7 mouse cellular contexts compared by ENCODE assay signal in genomic region chr1:34061078-34061477, GRCm38 (mm10).
DNase-seq lines count a peak whose midpoint lies in the region; ATAC-seq and TF ChIP-seq lines count a peak whose summit lies in the region.

No protein-coding gene starts in this region.

- H3K4me3 ChIP-seq in hindbrain, postnatal 0 days (ENCODE audit: low read length): no peak overlapping the region

- TF ChIP-seq CTCF in hindbrain, postnatal 0 days (IDR thresholded peaks at IDR 0.05; ENCODE audit: low read depth): peak; percentile 74

- H3K27ac ChIP-seq in hindbrain, postnatal 0 days: no peak overlapping the region

- 0 out of 2 replicates have a peak overlapping the region, but pooled peaks have one; percentile 29 for H3K4me2 ChIP-seq in hindbrain, postnatal 0 days (ENCODE audit: low read depth, low read length)

- H3K4me1 ChIP-seq in hindbrain, postnatal 0 days (ENCODE audit: insufficient read depth, low read length): peaks cover 10% of the 10 kb centered on the region

- peak; percentile 54 for DNase-seq in T-cell, adult 2 months (ENCODE audit: low spot score)
- DNase-seq in cerebellum, adult 9-11 months: peak; percentile 79
- peak; percentile 87 for DNase-seq in gastrocnemius, adult 18-20 months (ENCODE audit: low spot score)
- peak; percentile 72 for DNase-seq in hindbrain, postnatal 0 days (ENCODE audit: low spot score)
- DNase-seq in left cerebral cortex, adult 18-20 months (ENCODE audit: low spot score in 2 of 2): peak; percentile 68 to 77
- peak; percentile 61 for DNase-seq in right cerebral cortex, postnatal 14 days

- WGBS in hindbrain, postnatal 0 days: 21% methylated on average over 4 of the region's 4 CpGs

- H3K9me3 ChIP-seq in hindbrain, postnatal 0 days (ENCODE audit: low read length): no peaks in the 10 kb centered on the region

- no peaks in the 10 kb centered on the region for H3K27me3 ChIP-seq in hindbrain, postnatal 0 days (ENCODE audit: insufficient read depth, low read length)

- H3K9ac ChIP-seq in hindbrain, postnatal 0 days (replicated peaks; ENCODE audit: low read length): no peak overlapping the region

- H3K36me3 ChIP-seq in hindbrain, postnatal 0 days (ENCODE audit: insufficient read depth, low read length): no peaks in the 10 kb centered on the region

- ATAC-seq in hindbrain, postnatal 0 days: peak; percentile 76
- ATAC-seq in megakaryocyte progenitor cell, adult 5-6 weeks (replicated peaks; ENCODE audit: poor library complexity): peak; percentile 96
